Mouse (Mus musculus) embryonic facial prominence, embryonic 15.5 days (tissue): ENCODE results near the gene Vmn2r89. TPM values are rescaled to one million over a fixed set of nuclear protein-coding genes. Genes with fewer than 3 reads are reported as not detected.

Source experiments
- ATAC-seq: fragments of 200-750 bp; cut with Nextera tagmentation; 2 replicates; pipeline ENCODE4 v1.8.0; 2017; ENCODE audit warnings: low read depth, moderate TSS enrichment; ENCODE audit not compliant: insufficient number of reproducible peaks, low FRiP score, low TSS enrichment
- H3K27ac ChIP-seq: fragments of 300-500 bp; sonication (generic); replicated peaks from 2 replicates; pipeline ENCODE4 v1.5.1; 2015; ENCODE audit warnings: mild to moderate bottlenecking, inconsistent platforms
- H3K27me3 ChIP-seq: fragments of 300-500 bp; sonication (generic); 2 replicates; pipeline ENCODE4 v1.6.1; 2015; ENCODE audit warnings: inconsistent platforms
- H3K36me3 ChIP-seq: fragments of 300-500 bp; sonication (generic); 2 replicates; pipeline ENCODE4 v1.6.1; 2015; ENCODE audit warnings: mild to moderate bottlenecking, inconsistent platforms
- H3K4me1 ChIP-seq: fragments of 300-500 bp; sonication (generic); 2 replicates; pipeline ENCODE4 v1.6.1; 2015; ENCODE audit warnings: inconsistent platforms
- H3K4me2 ChIP-seq: fragments of 300-500 bp; sonication (generic); replicated peaks from 2 replicates; pipeline ENCODE4 v1.6.1; 2015; ENCODE audit warnings: mild to moderate bottlenecking, inconsistent platforms
- H3K4me3 ChIP-seq: fragments of 300-500 bp; sonication (generic); replicated peaks from 2 replicates; pipeline ENCODE4 v1.5.1; 2015; ENCODE audit warnings: mild to moderate bottlenecking, inconsistent platforms
- H3K9ac ChIP-seq: fragments of 300-500 bp; sonication (generic); 2 replicates; pipeline ENCODE4 v1.6.1; 2015; ENCODE audit warnings: inconsistent platforms
- H3K9me3 ChIP-seq: fragments of 300-500 bp; sonication (generic); replicated peaks from 2 replicates; pipeline ENCODE4 v1.6.1; 2016; ENCODE audit warnings: inconsistent platforms
- WGBS: fragments of 180-500 bp; shearing (Covaris S2); methylation state at CpG from one replicate; pipeline ENCODE4 v1.1.7; 2015; 5-methylcytosine and 5-hydroxymethylcytosine counted together
- polyA plus RNA-seq: library from polyadenylated mRNA; unstranded; fragments of >200 nt; fragmentation: Nextera tagmentation; extraction: Ambion mirVana; gene quantifications from 2 replicates; pipeline ENCODE4 v1.2.1, GENCODE M21; 2015

The Vmn2r89 gene
- polyA plus RNA-seq, 1 experiment from 2014 or later, result not detected

GRCm38 (mm10) chr14:51483671-51484070, 32.0 kb downstream of the Vmn2r89 start:
- no peaks in the 10 kb centered on the region for H3K4me1 ChIP-seq
- ATAC-seq, result no peak
- 93% methylated on average over 1 of the region's 1 CpGs for WGBS

GRCm38 (mm10) chr14:51486111-51486510, 34.5 kb downstream of the Vmn2r89 start:
- H3K4me1 ChIP-seq, result no peaks in the 10 kb centered on the region
- no peaks in the 10 kb centered on the region for H3K36me3 ChIP-seq
- no peaks in the 10 kb centered on the region for H3K9me3 ChIP-seq
- 96% methylated on average over 1 of the region's 1 CpGs for WGBS
- H3K9ac ChIP-seq, result no peak overlapping the region
- H3K27me3 ChIP-seq, result no peaks in the 10 kb centered on the region
- H3K4me3 ChIP-seq, result no peak overlapping the region
- H3K4me2 ChIP-seq, result no peak overlapping the region
- ATAC-seq, result no peak
- H3K27ac ChIP-seq, result no peak overlapping the region

More at GRCm38 (mm10) chr14:51483671-51484070, 32.0 kb downstream of the Vmn2r89 start:
- no peak overlapping the region for H3K9ac ChIP-seq
- H3K4me2 ChIP-seq, result no peak overlapping the region
- H3K36me3 ChIP-seq, result no peaks in the 10 kb centered on the region
- no peak overlapping the region for H3K27ac ChIP-seq
- no peaks in the 10 kb centered on the region for H3K9me3 ChIP-seq
- H3K4me3 ChIP-seq, result no peak overlapping the region
- H3K27me3 ChIP-seq, result no peaks in the 10 kb centered on the region

GRCm38 (mm10) chr14:51495781-51496180, 44.1 kb downstream of the Vmn2r89 start:
- Histone ChIP-seq H3K27me3 (no peaks in the 10 kb centered on the region), H3K4me2 (no peak overlapping the region), H3K9ac (no peak overlapping the region), H3K36me3 (no peaks in the 10 kb centered on the region), H3K4me1 (no peaks in the 10 kb centered on the region), H3K4me3 (no peak overlapping the region), H3K9me3 (no peaks in the 10 kb centered on the region), H3K27ac (no peak overlapping the region)
- WGBS, result 90% methylated on average over 2 of the region's 2 CpGs
- ATAC-seq, result no peak

GRCm38 (mm10) chr14:51496955-51497354, 45.3 kb downstream of the Vmn2r89 start:
- no peaks in the 10 kb centered on the region for H3K9me3 ChIP-seq
- no peaks in the 10 kb centered on the region for H3K4me1 ChIP-seq
- no peaks in the 10 kb centered on the region for H3K27me3 ChIP-seq
- H3K9ac ChIP-seq, result no peak overlapping the region
- no peak overlapping the region for H3K4me3 ChIP-seq
- WGBS, result 95% methylated on average over 1 of the region's 1 CpGs
- no peaks in the 10 kb centered on the region for H3K36me3 ChIP-seq
- no peak for ATAC-seq
- H3K27ac ChIP-seq, result no peak overlapping the region
- H3K4me2 ChIP-seq, result no peak overlapping the region

- Histone ChIP-seq H3K4me2 (no peak overlapping the region), H3K27me3 (no peaks in the 10 kb centered on the region), H3K27ac (no peak overlapping the region), H3K36me3 (no peaks in the 10 kb centered on the region), H3K9ac (no peak overlapping the region), H3K9me3 (no peaks in the 10 kb centered on the region), H3K4me1 (no peaks in the 10 kb centered on the region), H3K4me3 (no peak overlapping the region)
- ATAC-seq, result no peak
- 96% methylated on average over 2 of the region's 2 CpGs for WGBS
Observed at GRCm38 (mm10) chr14:51497958-51498357, 46.3 kb downstream of the Vmn2r89 start.

- Histone ChIP-seq H3K9me3 (no peaks in the 10 kb centered on the region), H3K27ac (no peak overlapping the region)
- 75% methylated on average over 2 of the region's 2 CpGs for WGBS
Observed at GRCm38 (mm10) chr14:51499707-51500275, 48.1 kb downstream of the Vmn2r89 start.

GRCm38 (mm10) chr14:51500461-51500860, 48.8 kb downstream of the Vmn2r89 start:
- Histone ChIP-seq H3K9ac (no peak overlapping the region), H3K4me2 (no peak overlapping the region), H3K9me3 (no peaks in the 10 kb centered on the region), H3K27ac (no peak overlapping the region), H3K4me1 (no peaks in the 10 kb centered on the region), H3K27me3 (no peaks in the 10 kb centered on the region), H3K36me3 (no peaks in the 10 kb centered on the region), H3K4me3 (no peak overlapping the region)
- 87% methylated on average over 4 of the region's 4 CpGs for WGBS
- no peak for ATAC-seq

More at GRCm38 (mm10) chr14:51499707-51500275, 48.1 kb downstream of the Vmn2r89 start:
- ATAC-seq, result no peak
- H3K4me3 ChIP-seq, result no peak overlapping the region
- no peaks in the 10 kb centered on the region for H3K27me3 ChIP-seq
- H3K4me2 ChIP-seq, result no peak overlapping the region
- H3K36me3 ChIP-seq, result no peaks in the 10 kb centered on the region
- no peaks in the 10 kb centered on the region for H3K4me1 ChIP-seq
- H3K9ac ChIP-seq, result no peak overlapping the region

GRCm38 (mm10) chr14:51507416-51507815, 55.8 kb downstream of the Vmn2r89 start:
- H3K9ac ChIP-seq, result no peak overlapping the region
- no peaks in the 10 kb centered on the region for H3K4me1 ChIP-seq
- no peaks in the 10 kb centered on the region for H3K9me3 ChIP-seq
- H3K27ac ChIP-seq, result no peak overlapping the region
- no peaks in the 10 kb centered on the region for H3K36me3 ChIP-seq
- no peaks in the 10 kb centered on the region for H3K27me3 ChIP-seq
- WGBS, result 90% methylated on average over 8 of the region's 8 CpGs
- no peak for ATAC-seq
- H3K4me2 ChIP-seq, result no peak overlapping the region
- no peak overlapping the region for H3K4me3 ChIP-seq

Other genes starting within 250 kb of the Vmn2r89 start
- not detected in 2 replicates for gene Ear14, start 248.5 kb upstream of the Vmn2r89 start, polyA plus RNA-seq
- not detected in 2 replicates for gene Rnase2a, start 195.7 kb upstream of the Vmn2r89 start, polyA plus RNA-seq
- not detected in 2 replicates for gene Gm7247, start 90.1 kb upstream of the Vmn2r89 start, polyA plus RNA-seq
- not detected in 2 replicates for gene Vmn2r88, start 41.0 kb upstream of the Vmn2r89 start, polyA plus RNA-seq
- not detected in 2 replicates for gene Gm5622, start 100.9 kb downstream of the Vmn2r89 start, polyA plus RNA-seq
- not detected in 2 replicates for gene Gm17175, start 122.2 kb downstream of the Vmn2r89 start, polyA plus RNA-seq
- gene Gm17174, start 140.3 kb downstream of the Vmn2r89 start, polyA plus RNA-seq, result not detected in 2 replicates
- not detected in 2 replicates for gene Gm17078, start 159.5 kb downstream of the Vmn2r89 start, polyA plus RNA-seq
- not detected in 2 replicates for gene Gm4181, start 183.8 kb downstream of the Vmn2r89 start, polyA plus RNA-seq
- gene Gm17079, start 243.6 kb downstream of the Vmn2r89 start, polyA plus RNA-seq, result not detected in 2 replicates